Mouse (Mus musculus) right cerebral cortex, postnatal 36 days (tissue): Measurements from ENCODE around the gene Lhfp.
"Not testable (repeated sequence)": the region's sequence is repeated elsewhere in the genome, so short reads cannot be mapped to it uniquely, and the experiment has no call there.

Experiments
- DNase-seq, 2 experiments: peaks; one replicate each; pipeline ENCODE4 v3.0.0; 2022; ENCODE audit warnings: low spot score in 2 of 2, mixed read lengths in 1 of 2

Gene Lhfp

GRCm38 (mm10) chr3:53210691-53211526, 169.6 kb downstream of the Lhfp start:
- no peak for DNase-seq

DNA sequence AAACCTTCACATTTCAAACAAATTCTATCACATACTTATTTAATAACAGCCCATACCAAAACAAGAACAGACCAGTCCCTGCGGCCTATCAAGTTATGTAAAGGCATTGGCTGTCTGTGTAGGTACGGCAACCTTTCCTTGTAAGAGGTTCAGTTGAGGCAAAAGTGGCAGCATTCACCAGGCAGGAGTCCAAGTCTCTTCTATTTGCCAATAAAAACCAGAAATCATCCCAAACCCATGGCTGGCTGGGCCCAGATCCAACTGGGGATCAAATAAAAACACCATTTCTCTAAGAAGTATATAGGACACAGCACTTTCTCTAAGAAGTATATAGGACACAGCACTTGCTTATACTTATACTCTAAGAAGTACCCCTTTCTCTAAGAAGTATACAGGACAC, 171.3 kb downstream of the Lhfp start:
- no peak for DNase-seq

GRCm38 (mm10) chr3:53213346-53213745, 172.0 kb downstream of the Lhfp start:
- no peak for DNase-seq

DNA sequence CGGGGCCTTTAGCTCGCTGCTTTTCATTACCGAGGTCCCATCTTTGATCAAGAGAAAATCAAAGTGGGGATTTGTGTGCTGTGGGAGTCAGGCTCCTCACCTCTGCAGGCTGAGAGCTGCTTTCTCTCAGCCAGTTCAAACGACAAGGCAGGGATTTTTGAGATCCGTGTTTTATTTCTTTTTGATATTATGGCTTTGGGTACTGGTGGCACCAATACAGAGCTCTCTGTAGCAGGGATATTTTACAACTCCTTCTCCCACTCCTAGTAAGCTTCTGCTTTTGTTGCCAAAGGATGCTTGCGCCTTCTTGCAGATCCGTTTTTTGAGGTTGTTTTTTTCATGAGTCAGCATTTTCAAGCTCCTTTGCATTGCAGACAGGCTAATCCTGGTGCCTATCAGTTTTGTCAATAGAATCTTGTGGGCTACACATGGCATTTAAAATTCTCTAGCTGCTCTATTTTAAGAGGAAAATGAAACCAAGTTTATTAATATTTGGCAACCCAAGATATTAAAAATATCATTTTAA, 172.5 kb downstream of the Lhfp start:
- no peak for DNase-seq

- DNase-seq, result no peak
These were observed 173.1 kb downstream of the Lhfp start for GRCm38 (mm10) chr3:53214386-53214785.

- DNase-seq, result no peak
These were observed 176.4 kb downstream of the Lhfp start for GRCm38 (mm10) chr3:53217697-53218096.

DNA sequence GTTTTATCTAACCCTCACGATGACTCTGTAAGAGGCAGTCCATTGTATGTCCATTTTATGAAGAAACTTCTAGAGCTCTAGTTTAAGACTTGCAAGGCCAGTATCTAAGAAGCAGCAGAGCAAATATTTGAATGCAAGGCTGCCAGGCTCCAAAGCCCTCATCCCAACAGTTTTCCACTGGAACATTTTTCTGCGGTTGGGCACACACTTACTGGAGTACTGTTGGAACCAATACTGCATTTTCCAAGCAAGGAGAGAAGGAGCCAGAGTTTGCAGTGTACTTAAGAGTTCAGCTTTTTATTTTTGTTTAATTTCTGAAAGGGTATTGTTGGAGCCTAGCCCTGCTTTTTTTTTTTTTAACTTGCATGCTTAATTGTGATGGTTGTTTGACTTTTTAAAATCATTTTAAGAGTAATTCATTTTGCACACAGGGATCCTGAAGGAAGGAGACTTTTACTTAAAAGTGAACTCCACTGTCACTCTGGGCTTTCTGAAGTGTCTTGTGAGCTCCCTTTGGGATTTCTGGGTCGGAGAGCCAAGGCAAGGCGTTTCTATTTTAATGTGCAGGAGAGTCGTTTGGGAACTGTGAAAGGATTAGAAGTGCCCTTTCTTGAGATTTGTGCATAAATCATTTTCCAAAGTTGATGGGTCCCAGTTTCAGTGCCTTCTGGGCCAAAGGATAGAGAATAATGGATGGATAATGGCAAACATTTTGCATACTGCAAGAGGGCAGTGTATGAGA, 180.4 kb downstream of the Lhfp start:
- DNase-seq, result no peak

DNA sequence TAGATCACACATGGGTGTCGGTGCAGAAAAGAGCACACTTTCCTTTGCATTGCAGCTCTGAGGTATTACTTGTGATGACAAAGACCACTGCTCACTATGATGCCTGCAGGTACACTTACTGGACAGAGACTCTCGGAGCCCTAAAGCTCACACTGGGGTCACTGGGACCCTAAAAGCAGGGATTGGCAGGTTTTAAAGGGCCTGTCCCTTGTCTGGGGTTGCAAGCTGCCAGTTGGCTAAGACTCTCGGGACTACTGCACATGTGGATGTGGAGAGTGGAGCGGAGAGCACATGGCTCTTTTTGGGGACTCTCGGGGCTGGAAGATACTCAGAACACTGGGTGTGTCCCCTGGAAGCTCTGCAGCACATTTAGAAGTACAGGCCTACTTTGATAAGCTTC, 182.8 kb downstream of the Lhfp start:
- DNase-seq, result no peak

DNA sequence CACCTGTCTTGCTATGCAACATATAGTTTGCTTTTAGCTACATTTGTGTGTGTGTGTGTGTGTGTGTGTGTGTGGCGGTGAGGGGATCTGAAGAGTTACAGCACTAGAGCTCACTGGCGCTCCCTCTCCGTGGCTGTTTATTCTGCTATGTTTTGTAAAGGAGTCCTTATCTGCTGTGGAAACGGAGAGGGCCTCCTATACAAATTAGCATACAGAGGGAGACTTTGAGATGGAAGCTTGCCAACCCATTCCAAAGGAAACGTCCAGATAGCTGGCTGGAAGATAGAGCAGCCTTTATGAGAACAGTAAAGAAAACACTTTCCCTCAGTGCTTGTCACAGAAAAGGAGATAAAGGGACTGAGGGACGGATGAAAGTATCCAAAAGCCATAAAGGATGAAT, 184.4 kb downstream of the Lhfp start:
- DNase-seq, result no peak

DNA sequence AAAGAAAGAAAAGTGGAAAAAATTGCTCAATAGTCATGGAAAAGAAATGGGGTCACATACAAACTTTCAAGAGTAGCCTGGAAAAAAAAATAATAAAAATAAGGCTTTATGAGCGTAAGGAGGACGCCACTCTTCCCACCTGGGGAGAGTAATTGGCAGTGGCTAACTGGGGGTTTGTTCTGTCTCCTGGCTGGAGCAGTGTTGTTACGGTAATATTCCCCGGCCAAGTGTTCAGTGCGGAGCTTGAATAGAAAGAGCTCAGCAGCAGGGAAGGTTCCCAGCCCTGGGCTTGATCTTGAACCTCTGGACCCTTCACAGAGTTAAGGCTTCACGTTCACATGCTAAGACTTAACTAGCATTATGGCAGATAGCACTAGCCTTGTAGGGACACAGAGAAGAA, 184.9 kb downstream of the Lhfp start:
- DNase-seq, result no peak

GRCm38 (mm10) chr3:53227866-53228265, 186.5 kb downstream of the Lhfp start:
- no peak for DNase-seq

GRCm38 (mm10) chr3:53230562-53230961, 189.2 kb downstream of the Lhfp start:
- DNase-seq, result no peak

DNA sequence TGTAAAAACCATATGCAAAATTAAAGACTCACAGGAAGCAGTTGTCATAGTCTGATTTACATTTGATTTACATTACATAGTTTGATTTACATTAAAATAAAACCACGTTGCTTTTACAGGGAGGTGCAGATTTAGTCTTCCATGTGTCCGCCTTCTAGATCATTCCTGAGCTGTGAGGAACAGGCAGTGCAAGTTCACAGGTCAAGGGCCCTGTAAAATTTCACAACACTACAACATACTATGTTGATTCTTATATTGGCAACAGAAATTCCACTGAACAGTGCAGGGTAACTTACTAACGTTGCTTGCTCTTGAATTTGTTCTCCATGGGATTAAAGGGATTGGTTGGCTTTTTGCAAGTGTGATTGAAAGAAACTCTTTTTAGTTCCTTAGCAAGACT, 189.8 kb downstream of the Lhfp start:
- DNase-seq, result no peak

- not testable (repeated sequence) for DNase-seq
These were observed 191.1 kb downstream of the Lhfp start for GRCm38 (mm10) chr3:53232411-53232810.

DNA sequence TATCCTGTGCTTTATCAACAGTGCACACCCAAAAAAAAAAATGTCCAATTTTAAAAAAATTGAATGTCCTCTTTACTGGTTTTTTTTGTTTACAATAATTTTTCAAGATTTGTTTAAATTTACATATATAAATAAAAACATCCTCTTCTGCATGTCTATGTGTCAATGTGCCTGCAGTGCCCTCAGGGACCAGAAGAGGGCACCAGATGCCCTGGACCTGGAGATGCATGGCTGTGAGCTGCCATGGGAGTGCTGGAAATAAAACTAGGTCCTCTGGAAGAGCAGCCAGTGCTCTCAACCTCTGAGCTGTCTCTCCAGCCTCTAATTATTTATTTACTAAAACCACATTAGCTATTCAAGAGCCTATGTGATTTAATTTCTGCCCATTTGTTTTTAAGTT, 193.4 kb downstream of the Lhfp start:
- DNase-seq, result no peak

DNA sequence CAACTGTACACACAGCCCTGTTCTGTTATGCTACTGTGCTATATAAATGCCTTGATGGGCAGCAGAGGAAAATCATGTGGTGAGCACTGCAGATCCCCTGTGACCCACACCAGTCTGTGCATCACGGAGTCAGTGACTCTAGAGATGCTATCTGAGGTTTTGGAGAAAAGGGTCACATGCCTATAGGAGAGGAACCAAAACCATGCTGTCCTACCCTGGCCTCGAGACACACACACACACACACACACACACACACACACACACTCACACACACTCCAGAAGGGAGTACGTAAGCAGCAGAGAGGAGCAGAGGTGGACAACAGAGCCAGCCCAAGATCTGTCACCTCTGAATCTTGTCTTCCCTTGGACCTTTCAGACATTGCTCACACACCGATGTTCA, 195.1 kb downstream of the Lhfp start:
- DNase-seq, result no peak

DNA sequence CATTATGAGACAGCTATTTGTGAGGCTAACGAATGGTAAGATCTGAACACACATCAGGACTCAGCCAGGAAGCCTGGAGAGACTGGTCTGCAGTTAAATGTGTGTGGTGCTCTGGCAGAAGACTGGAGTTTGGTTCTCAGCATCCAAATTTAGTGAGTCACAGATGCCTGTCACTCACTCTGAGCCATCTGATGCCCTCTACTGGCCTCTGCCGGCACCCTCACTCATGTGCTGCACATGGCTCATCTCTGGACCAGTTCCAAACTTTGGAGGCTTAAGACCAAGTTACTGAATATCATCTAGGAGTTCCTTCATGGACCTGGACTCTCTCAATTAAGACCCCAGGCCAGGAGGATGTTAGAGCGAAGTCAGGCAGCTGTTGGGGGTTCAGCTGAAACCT, 198.8 kb downstream of the Lhfp start:
- DNase-seq, result no peak

GRCm38 (mm10) chr3:53245571-53246208, 204.4 kb downstream of the Lhfp start:
- DNase-seq, result no peak

DNA sequence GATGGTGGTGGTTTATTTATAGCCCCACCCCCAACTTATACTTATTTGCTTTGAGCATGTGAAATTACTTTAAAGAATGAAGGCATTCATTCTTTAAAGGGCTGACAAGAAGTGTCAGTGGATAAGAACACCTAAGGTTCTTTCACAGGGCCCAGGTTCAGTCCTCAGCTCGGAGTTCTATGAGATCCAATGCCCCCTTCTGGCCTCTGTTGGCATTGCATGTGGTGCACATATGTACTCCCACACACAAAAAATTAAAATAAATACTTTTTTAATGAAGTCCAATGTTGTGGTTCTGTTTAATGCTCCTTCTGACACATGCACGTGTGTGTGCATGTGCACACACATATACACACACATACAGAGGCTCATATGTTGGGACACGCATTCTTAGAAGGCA, 205.8 kb downstream of the Lhfp start:
- DNase-seq, result no peak

DNA sequence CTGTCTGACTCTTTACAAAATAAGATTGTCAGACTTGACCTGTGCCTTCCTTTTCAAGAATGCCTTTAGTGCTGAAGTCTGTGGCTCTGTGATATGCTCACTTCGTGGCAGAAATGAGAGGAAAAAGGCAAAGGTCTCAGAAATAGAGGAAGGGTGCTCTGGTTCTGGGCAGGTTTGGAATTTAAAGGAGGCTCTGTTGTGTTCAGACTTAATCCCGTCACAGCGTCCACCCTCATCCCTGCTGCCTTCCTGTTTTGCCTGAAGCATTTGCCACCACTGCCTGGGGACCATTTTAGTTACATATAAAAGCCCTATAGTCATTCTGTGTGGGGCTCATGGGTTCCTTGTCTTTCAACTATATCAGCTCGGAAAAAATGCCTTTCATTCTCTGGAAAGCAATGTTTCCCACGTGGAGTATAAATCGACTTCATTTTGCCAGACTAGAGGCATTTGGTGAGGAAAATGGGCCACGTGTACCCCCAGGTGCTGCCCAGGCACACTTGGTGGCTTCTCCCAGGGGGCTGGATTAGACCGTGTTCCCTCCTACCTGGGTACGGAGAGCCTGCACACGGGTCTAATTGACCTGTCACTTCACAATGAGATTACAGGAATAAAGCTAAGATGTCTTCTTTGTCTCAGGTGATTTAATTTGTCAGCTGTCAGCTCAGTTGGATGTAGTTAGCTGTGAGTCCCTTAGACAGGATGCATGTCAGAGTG, 207.0 kb downstream of the Lhfp start:
- DNase-seq, result no peak

- DNase-seq, result no peak
These were observed 211.2 kb downstream of the Lhfp start for GRCm38 (mm10) chr3:53252556-53252955.
